Mouse (Mus musculus): ENCODE results near the gene Acsm4. TPM values are rescaled to one million over a fixed set of nuclear protein-coding genes. Genes with fewer than 3 reads are reported as not detected.
A peak's percentile ranks its signal among the peaks of the same experiment; 100 is the strongest.

Acsm4 gene
- polyA plus RNA-seq (2016; fragmentation: Nextera tagmentation; extraction: Ambion mirVana), result 0.14 and 0.19 TPM in 2 replicates

DNA sequence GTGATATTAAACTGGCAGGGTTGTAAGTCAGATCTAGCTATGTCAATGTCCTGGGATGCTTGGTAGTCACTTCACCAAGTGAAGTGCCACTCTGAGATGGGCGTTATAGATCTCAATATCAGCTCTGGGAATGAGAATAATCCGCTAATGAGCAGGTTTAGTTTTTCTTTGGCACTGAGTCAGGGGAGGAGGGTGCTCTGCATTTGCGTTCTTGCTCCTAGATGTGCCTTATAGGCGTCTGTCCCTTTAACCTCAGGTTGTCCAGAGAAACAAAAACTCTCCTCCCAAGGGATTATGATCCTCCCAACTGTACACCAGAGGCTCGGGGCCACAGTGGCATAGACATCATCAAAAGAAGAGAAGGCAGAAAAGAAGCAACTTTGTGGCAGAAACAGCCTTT, at the start of gene Acsm4:
Gene Acsm4 (plus strand): TSS at position 301 of the 400 bp plus-strand sequence.
- Histone ChIP-seq H3K36me3 (replicated peaks) (no peaks in the 10 kb centered on the region), H3K4me3 (no peak within 1 kb of the TSS), H3K4me1 (no peaks in the 10 kb centered on the region), H3K27ac (no peak within 1 kb of the TSS), H3K27me3 (ENCODE audit: poor library complexity, severe bottlenecking) (no peaks in the 10 kb centered on the region), H3K9me3 (no peaks in the 10 kb centered on the region)
- 88% methylated on average over 5 of the region's 5 CpGs for WGBS
- no peak for DNase-seq (ENCODE audit: extremely low spot score, low spot score)

DNA sequence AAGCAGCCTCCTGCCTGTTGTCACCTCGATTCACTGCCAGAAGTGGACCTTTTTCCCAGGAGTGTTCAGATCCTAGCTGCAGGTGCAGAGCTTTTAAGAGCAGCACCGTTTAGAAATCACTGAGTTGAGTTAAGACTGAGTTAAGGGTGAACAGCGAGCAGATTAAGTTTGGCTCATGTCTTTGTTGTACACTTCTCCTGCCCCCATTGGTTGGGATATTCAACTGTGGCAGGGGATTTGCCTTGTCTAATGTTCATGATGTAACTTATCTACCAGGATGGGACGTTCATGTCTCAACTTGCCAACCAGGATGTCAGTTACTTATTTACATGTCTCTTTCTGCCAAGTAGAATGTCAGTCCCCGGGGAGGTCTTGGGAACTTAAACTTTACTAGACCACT, 47.5 kb upstream of the Acsm4 start:
- 82% methylated on average over 5 of the region's 5 CpGs for WGBS

DNA sequence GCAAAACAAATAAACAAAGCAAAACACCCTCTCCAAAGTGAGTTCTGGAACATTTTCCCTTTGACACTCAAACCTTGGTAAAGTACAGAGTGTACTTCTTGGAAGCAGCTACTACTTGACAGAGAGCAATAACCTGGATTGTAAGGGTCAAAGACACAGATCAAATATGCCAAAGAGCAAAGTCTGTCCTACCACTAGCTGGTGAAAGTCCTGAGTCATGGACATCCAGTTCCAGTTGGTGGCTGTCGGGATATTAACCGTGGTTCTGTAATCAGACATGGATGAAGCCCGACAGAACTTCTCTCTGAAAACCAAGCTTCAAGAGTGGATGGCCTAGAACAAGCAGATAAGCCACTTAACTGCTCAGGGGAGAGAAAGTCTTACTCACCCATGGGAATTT, 21.9 kb upstream of the Acsm4 start:
- H3K9me3 ChIP-seq, result no peaks in the 10 kb centered on the region
- no peak overlapping the region for H3K4me3 ChIP-seq
- WGBS, result 90% methylated on average over 3 of the region's 3 CpGs
- no peak for DNase-seq (ENCODE audit: extremely low spot score, low spot score)
- H3K27ac ChIP-seq, result no peak overlapping the region
- H3K4me1 ChIP-seq, result no peaks in the 10 kb centered on the region
- H3K27me3 ChIP-seq (ENCODE audit: poor library complexity, severe bottlenecking), result no peaks in the 10 kb centered on the region
- H3K36me3 ChIP-seq (replicated peaks), result no peaks in the 10 kb centered on the region

More for the DNA sequence above, 47.5 kb upstream of the Acsm4 start:
- H3K27ac ChIP-seq, result no peak overlapping the region
- no peak overlapping the region for H3K4me3 ChIP-seq
- no peak for DNase-seq (ENCODE audit: extremely low spot score, low spot score)
- no peaks in the 10 kb centered on the region for H3K27me3 ChIP-seq (ENCODE audit: poor library complexity, severe bottlenecking)
- peaks cover 3% of the 10 kb centered on the region; the same call in 1 of the 2 replicates for H3K4me1 ChIP-seq
- H3K9me3 ChIP-seq, result no peaks in the 10 kb centered on the region
- H3K36me3 ChIP-seq (replicated peaks), result no peaks in the 10 kb centered on the region

DNA sequence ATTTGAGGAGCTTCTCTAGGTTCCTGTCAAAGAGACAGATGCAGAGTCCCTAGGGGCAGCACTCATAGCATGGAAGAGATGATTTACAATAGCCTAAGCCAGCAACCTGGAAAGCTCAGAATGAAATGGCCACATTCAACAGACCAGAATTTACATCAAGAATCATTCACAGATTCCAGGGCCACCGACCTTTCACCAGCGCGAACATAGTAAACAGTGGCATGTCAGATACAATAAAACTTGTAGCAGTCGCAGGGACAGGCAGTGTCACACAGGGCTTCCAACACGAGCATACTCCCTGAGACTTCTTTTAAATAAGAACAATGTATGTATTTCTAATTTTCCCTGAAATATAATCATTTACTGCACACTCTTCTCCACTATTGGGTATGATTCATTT, 19.4 kb upstream of the Acsm4 start:
- Histone ChIP-seq H3K27ac (no peak overlapping the region), H3K4me1 (peaks cover 3% of the 10 kb centered on the region; the same call in 1 of the 2 replicates), H3K36me3 (replicated peaks) (no peaks in the 10 kb centered on the region), H3K4me3 (no peak overlapping the region), H3K9me3 (no peaks in the 10 kb centered on the region), H3K27me3 (ENCODE audit: poor library complexity, severe bottlenecking) (no peaks in the 10 kb centered on the region)
- DNase-seq (ENCODE audit: extremely low spot score, low spot score), result no peak
- WGBS, result 86% methylated on average over 5 of the region's 5 CpGs

DNA sequence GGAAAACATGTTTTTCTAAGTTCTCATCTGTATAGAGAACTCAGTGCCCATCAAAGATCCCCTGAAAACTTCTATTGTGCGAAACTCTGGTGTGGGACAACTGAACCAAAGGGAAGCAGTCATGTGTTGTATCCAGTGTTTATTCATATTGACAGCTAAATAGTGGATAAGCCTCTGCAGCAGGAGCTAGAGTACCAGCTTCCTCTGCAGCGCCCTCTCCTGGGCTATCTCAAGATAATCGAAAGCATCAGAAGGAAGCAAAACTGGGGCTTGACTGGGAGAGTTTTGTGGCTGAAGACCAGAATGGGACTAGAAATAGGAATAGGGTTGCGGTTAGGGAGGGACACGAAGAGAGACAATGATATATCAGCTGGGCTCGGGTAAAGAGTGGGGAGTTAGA, 18.9 kb upstream of the Acsm4 start:
- no peak overlapping the region for H3K27ac ChIP-seq
- DNase-seq (ENCODE audit: extremely low spot score, low spot score), result no peak
- peaks cover 3% of the 10 kb centered on the region; the same call in 1 of the 2 replicates for H3K4me1 ChIP-seq
- H3K36me3 ChIP-seq (replicated peaks), result no peaks in the 10 kb centered on the region
- no peak overlapping the region for H3K4me3 ChIP-seq
- no peaks in the 10 kb centered on the region for H3K27me3 ChIP-seq (ENCODE audit: poor library complexity, severe bottlenecking)
- WGBS, result 48% methylated on average over 6 of the region's 6 CpGs
- no peaks in the 10 kb centered on the region for H3K9me3 ChIP-seq

DNA sequence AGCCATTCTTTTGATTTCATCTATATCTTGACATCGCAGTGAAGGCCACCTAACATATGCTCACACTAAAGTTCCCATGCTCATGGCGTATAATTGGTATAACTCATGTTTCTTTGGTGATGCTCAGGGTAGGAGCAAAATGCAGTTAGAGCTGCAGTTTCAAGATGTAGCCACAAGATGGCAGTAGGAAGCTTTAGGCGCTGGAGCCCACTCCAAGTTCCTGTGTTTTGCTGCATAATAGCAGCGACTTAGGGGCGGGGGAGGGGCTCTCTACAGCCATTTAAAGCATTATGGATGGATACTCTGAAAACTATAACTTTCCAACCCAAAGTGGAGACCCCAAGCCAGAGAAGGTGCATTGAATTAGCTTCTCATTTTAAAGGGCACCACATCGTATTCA, 16.4 kb upstream of the Acsm4 start:
- no peaks in the 10 kb centered on the region for H3K9me3 ChIP-seq
- DNase-seq (ENCODE audit: extremely low spot score, low spot score), result peak; percentile 53
- no peaks in the 10 kb centered on the region for H3K27me3 ChIP-seq (ENCODE audit: poor library complexity, severe bottlenecking)
- peaks cover 3% of the 10 kb centered on the region; the same call in 1 of the 2 replicates for H3K4me1 ChIP-seq
- H3K4me3 ChIP-seq, result no peak overlapping the region
- H3K27ac ChIP-seq, result no peak overlapping the region
- no peaks in the 10 kb centered on the region for H3K36me3 ChIP-seq (replicated peaks)
- 21% methylated on average over 6 of the region's 6 CpGs for WGBS

DNA sequence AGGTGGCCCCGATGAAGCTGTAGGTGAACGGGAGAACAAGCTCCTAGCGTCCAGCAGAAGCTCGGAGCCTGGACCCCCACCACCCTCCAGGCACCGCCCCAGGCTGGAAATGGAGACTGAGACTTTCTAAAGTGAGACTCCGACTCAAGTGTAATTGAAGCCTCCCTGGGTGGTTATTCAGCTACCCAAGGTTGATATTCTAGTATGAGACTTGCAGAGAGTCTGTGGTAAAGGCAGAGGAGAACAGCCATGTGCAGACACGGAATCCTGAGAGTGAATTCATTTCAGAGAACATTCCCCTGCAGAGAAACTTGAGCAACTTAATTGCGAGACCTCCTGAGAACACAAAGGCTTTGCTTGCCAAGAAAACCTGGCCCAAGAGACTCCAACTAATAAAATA, 9.7 kb upstream of the Acsm4 start:
- Histone ChIP-seq H3K9me3 (no peaks in the 10 kb centered on the region), H3K36me3 (replicated peaks) (no peaks in the 10 kb centered on the region), H3K27ac (no peak overlapping the region), H3K4me1 (no peaks in the 10 kb centered on the region), H3K27me3 (ENCODE audit: poor library complexity, severe bottlenecking) (no peaks in the 10 kb centered on the region), H3K4me3 (no peak overlapping the region)
- no peak for DNase-seq (ENCODE audit: extremely low spot score, low spot score)
- WGBS, result 78% methylated on average over 8 of the region's 8 CpGs

DNA sequence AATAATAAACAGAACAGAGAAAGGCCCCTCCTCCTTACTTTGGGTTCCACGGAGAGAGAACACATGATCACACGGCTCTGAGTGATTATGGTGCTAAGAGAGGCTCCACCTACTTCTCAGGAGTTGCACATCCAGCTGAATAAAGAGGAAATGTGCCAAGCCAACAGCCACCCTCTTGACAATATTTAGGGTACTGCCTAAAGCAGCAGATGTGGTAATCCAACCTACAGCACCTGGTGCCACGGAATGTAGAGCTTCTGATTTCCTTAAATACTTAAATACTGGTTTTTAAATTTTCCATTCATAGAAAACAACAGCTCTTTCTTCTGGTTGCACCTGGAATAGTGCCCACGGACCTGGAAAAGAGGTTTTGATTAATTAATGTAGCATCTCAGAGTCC, 7.1 kb upstream of the Acsm4 start:
- Histone ChIP-seq H3K27ac (no peak overlapping the region), H3K9me3 (no peaks in the 10 kb centered on the region)
- WGBS, result 77% methylated on average over 4 of the region's 4 CpGs

DNA sequence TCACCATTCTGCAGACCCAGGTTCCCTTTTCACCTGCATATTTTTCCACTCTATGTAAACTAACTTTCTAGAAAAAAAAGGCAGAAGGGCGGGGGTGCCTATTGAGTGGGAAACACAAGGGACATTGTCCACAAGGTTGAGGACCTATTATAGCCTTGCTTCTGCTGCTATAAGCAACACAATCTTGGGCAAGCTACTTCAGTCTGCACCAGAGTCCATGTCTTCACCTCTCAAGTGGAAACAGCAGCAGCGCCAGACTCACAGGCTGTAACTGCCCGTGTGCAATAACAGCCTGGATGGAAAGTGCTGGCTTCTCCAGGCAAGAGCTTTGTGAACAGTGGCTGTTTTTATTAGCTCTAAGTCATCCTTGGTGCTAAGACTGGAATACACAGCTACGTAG, 2.5 kb downstream of the Acsm4 start:
- Histone ChIP-seq H3K27me3 (ENCODE audit: poor library complexity, severe bottlenecking) (no peaks in the 10 kb centered on the region), H3K9me3 (no peaks in the 10 kb centered on the region), H3K4me3 (no peak overlapping the region), H3K4me1 (no peaks in the 10 kb centered on the region), H3K36me3 (replicated peaks) (no peaks in the 10 kb centered on the region), H3K27ac (no peak overlapping the region)
- 88% methylated on average over 4 of the region's 4 CpGs for WGBS
- DNase-seq (ENCODE audit: extremely low spot score, low spot score), result no peak

More for the DNA sequence above, 7.1 kb upstream of the Acsm4 start:
- no peaks in the 10 kb centered on the region for H3K36me3 ChIP-seq (replicated peaks)
- DNase-seq (ENCODE audit: extremely low spot score, low spot score), result no peak
- H3K4me1 ChIP-seq, result no peaks in the 10 kb centered on the region
- no peak overlapping the region for H3K4me3 ChIP-seq
- no peaks in the 10 kb centered on the region for H3K27me3 ChIP-seq (ENCODE audit: poor library complexity, severe bottlenecking)

DNA sequence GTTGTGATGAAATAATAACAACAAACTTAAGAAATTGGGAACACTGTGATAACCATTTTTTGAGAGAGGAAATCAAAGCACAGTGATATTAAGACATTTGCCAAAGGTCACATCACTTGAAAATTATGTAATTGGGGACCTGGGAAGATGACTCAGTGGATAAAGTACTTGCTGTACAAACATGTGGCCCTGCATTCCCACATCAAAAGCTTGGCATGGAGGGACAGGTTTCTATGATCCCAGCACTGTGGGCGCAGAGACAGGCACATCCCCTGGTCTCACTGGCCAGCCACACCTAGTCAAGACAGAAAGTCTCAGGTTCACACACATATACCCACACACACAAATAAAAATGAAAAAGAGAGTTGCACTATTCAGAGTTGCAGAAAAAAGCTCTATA, 5.1 kb downstream of the Acsm4 start:
- Histone ChIP-seq H3K27me3 (ENCODE audit: poor library complexity, severe bottlenecking) (no peaks in the 10 kb centered on the region), H3K4me3 (no peak overlapping the region), H3K27ac (no peak overlapping the region), H3K9me3 (no peaks in the 10 kb centered on the region), H3K4me1 (no peaks in the 10 kb centered on the region), H3K36me3 (replicated peaks) (no peaks in the 10 kb centered on the region)
- DNase-seq (ENCODE audit: extremely low spot score, low spot score), result no peak
- WGBS, result 100% methylated on average over 1 of the region's 1 CpGs

DNA sequence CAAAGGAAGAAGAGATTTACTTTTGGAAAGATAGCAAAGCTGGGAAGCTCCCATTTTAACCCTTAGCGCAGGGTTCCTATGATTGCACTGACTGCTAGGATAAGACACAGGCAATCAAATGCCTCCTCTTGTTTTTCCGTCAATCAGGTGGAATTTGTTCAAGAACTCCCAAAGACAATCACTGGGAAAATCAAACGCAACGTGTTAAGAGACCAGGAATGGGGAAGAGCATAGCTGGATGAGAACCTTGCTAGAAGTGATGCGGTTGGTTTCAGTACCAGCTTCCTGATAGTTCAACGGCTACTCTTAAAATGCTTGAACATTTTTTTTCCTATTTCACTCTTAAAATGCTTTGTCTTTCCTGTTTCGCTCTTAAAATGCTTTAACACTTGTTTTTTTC, 24.3 kb downstream of the Acsm4 start:
- no peak for DNase-seq (ENCODE audit: extremely low spot score, low spot score)
- Histone ChIP-seq H3K27ac (no peak overlapping the region), H3K27me3 (ENCODE audit: poor library complexity, severe bottlenecking) (no peaks in the 10 kb centered on the region), H3K36me3 (replicated peaks) (peaks cover 46% of the 10 kb centered on the region), H3K4me1 (peaks cover 1% of the 10 kb centered on the region; the same call in 1 of the 2 replicates), H3K4me3 (no peak overlapping the region), H3K9me3 (no peaks in the 10 kb centered on the region)
- 93% methylated on average over 7 of the region's 7 CpGs for WGBS

DNA sequence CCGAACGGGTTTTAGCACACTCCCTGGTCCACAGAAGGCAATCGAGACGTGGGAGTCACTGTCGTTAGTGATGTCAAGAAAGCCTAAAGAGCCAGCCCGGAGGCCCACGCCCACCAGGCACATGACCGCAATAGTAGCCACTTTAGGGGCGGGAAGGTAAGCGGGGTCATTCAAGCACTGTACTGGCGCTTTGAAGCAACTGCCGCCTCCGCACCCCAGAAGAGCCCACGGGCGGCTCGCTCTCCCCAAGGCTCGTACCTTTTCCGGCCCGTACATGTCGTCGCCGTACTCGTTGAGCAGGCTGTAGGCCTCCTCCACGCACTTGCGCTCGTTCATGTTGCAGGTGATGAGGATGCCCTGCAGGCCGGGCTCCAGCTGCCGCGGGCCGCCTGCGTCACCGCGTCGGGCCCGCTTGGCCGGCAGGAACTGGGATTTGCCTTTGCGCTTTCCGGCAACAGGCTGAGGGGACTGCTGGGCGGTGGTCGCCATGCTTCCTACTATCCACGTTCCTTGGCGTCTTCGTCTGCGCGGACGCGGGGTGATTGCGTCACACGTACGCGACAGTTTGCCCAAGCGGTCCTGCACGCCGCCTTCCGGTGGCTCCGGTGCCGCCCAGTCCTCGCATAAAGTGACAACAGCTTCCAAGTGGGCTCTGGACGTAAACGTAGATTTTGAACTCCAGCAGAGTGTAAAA, 30.6 kb downstream of the Acsm4 start, which contains the start of gene Thumpd1:
Gene Thumpd1 (minus strand): TSS at position 546 of the 694 bp plus-strand sequence.
- Histone ChIP-seq H3K4me1 (peaks cover 13% of the 10 kb centered on the region), H3K27ac (peak within 1 kb of the TSS; percentile 92), H3K36me3 (replicated peaks) (peaks cover 38% of the 10 kb centered on the region), H3K9me3 (no peaks in the 10 kb centered on the region), H3K27me3 (ENCODE audit: poor library complexity, severe bottlenecking) (no peaks in the 10 kb centered on the region), H3K4me3 (peak within 1 kb of the TSS; percentile 88)
- under 1% methylated on average over 60 of the region's 60 CpGs for WGBS
- peak; percentile 91 for DNase-seq (ENCODE audit: extremely low spot score, low spot score)

DNA sequence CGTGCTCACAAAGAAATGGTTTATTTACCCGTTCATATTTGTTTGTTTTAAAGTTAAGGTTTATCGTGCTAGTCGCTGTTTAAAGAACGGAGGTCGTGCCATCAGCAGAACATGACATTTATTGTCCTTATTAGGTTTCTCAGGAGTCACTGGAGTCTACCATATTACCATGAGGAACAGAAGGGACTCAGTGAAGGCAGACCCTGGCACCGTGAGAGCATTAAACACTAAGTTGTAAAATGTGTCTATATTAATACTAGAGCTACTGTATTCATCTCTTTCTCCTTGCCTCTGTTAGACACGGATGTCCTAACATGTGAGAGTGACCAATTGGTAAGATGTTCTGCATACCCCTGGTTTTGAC, 31.1 kb downstream of the Acsm4 start:
- Histone ChIP-seq H3K27ac (peak overlapping the region; percentile 92), H3K27me3 (ENCODE audit: poor library complexity, severe bottlenecking) (no peaks in the 10 kb centered on the region), H3K4me3 (peak overlapping the region; percentile 88), H3K4me1 (peaks cover 13% of the 10 kb centered on the region), H3K9me3 (no peaks in the 10 kb centered on the region), H3K36me3 (replicated peaks) (peaks cover 33% of the 10 kb centered on the region)
- no peak for DNase-seq (ENCODE audit: extremely low spot score, low spot score)
- WGBS, result 15% methylated on average over 8 of the region's 8 CpGs
